Mouse (Mus musculus) liver, postnatal 0 days (tissue): ENCODE results near the gene Agbl1. TPM values are rescaled to one million over a fixed set of nuclear protein-coding genes. Genes with fewer than 3 reads are reported as not detected.
"Not testable (repeated sequence)": the region's sequence is repeated elsewhere in the genome, so short reads cannot be mapped to it uniquely, and the experiment has no call there.

Experiments used
- ATAC-seq: fragments of 200-750 bp; cut with Nextera tagmentation; 2 replicates; pipeline ENCODE4 v1.8.0; 2017; ENCODE audit warnings: mild to moderate bottlenecking, moderate library complexity
- DNase-seq: peaks from one replicate; pipeline ENCODE4 v3.0.0-alpha.2; 2016
- H3K27ac ChIP-seq: fragments of 300-500 bp; sonication (generic); 2 replicates; pipeline ENCODE4 v1.5.1; 2014; ENCODE audit warnings: antibody characterized with exemption, moderate library complexity, mild to moderate bottlenecking, low read depth
- H3K27me3 ChIP-seq: fragments of 300-500 bp; sonication (generic); 2 replicates; pipeline ENCODE4 v1.6.1; 2014; ENCODE audit warnings: low read length, control low read depth, mixed read lengths; ENCODE audit not compliant: insufficient read depth
- H3K36me3 ChIP-seq: fragments of 300-500 bp; sonication (generic); replicated peaks from 2 replicates; pipeline ENCODE4 v1.6.1; 2014; ENCODE audit warnings: mild to moderate bottlenecking, control low read depth, low read length, moderate library complexity, mixed read lengths; ENCODE audit not compliant: insufficient read depth
- H3K4me1 ChIP-seq: fragments of 300-500 bp; sonication (generic); 2 replicates; pipeline ENCODE4 v1.6.1; 2014; ENCODE audit warnings: antibody characterized with exemption, mild to moderate bottlenecking, control low read depth; ENCODE audit not compliant: insufficient read depth
- H3K4me2 ChIP-seq: fragments of 300-500 bp; sonication (generic); 2 replicates; pipeline ENCODE4 v1.6.1; 2014; ENCODE audit warnings: low read depth, mild to moderate bottlenecking, low read length, moderate library complexity, mixed read lengths
- H3K4me3 ChIP-seq: fragments of 300-500 bp; sonication (generic); 2 replicates; pipeline ENCODE4 v1.5.1; 2014; ENCODE audit warnings: low read depth, low read length
- H3K9ac ChIP-seq: fragments of 300-500 bp; sonication (generic); replicated peaks from 2 replicates; pipeline ENCODE4 v1.6.1; 2014; ENCODE audit warnings: mild to moderate bottlenecking, moderate library complexity
- H3K9me3 ChIP-seq: fragments of 300-500 bp; sonication (generic); 2 replicates; pipeline ENCODE4 v1.6.1; 2016; ENCODE audit warnings: mild to moderate bottlenecking, control low read depth, low read length, mixed read lengths
- CTCF ChIP-seq: sonication (generic); IDR thresholded peaks from 2 replicates; pipeline ENCODE4 v1.5.1; 2016; ENCODE audit warnings: antibody characterized with exemption, low read depth
- EP300 ChIP-seq: IDR thresholded peaks from 2 replicates; pipeline ENCODE4 v1.6.1; 2016; ENCODE audit warnings: antibody characterized with exemption, low read depth, mild to moderate bottlenecking
- WGBS: fragments of 180-500 bp; shearing (Covaris S2); extraction: QIAGEN DNeasy Blood & Tissue Kit; methylation state at CpG from one replicate; pipeline ENCODE4 v1.1.7; 2014; ENCODE audit not compliant: insufficient replicate concordance; 5-methylcytosine and 5-hydroxymethylcytosine counted together
- polyA plus RNA-seq: library from polyadenylated mRNA; unstranded; fragments of >200 nt; fragmentation: Nextera tagmentation; extraction: Ambion mirVana; gene quantifications from 2 replicates; pipeline ENCODE4 v1.2.1, GENCODE M21; 2015

Agbl1 gene
- polyA plus RNA-seq, 1 experiment from 2014 or later = 0.04 TPM

- TF ChIP-seq EP300 (no peak), CTCF (no peak)
- Histone ChIP-seq H3K27me3 (no peaks in the 10 kb centered on the region), H3K36me3 (no peaks in the 10 kb centered on the region), H3K4me3 (no peak overlapping the region), H3K9me3 (no peaks in the 10 kb centered on the region; the same call in 1 of the 2 replicates), H3K27ac (no peak overlapping the region), H3K4me2 (no peak overlapping the region), H3K9ac (no peak overlapping the region), H3K4me1 (no peaks in the 10 kb centered on the region)
- ATAC-seq = no peak
- no peak for DNase-seq
- WGBS = 43% methylated on average over 2 of the region's 2 CpGs
Observed at GRCm38 (mm10) chr7:76597812-76598211, 368.1 kb downstream of the Agbl1 start.

- ATAC-seq (no peak), DNase-seq (no peak)
- Histone ChIP-seq H3K9ac (no peak overlapping the region), H3K4me3 (no peak overlapping the region), H3K9me3 (no peaks in the 10 kb centered on the region; the same call in 1 of the 2 replicates), H3K4me1 (no peaks in the 10 kb centered on the region), H3K27ac (no peak overlapping the region), H3K36me3 (no peaks in the 10 kb centered on the region), H3K27me3 (no peaks in the 10 kb centered on the region), H3K4me2 (no peak overlapping the region)
- 67% methylated on average over 2 of the region's 2 CpGs for WGBS
- TF ChIP-seq CTCF = no peak
- TF ChIP-seq EP300 = no peak
Observed at GRCm38 (mm10) chr7:76600050-76600690, 370.5 kb downstream of the Agbl1 start.

- ATAC-seq (no peak), DNase-seq (no peak)
- Histone ChIP-seq H3K27ac (no peak overlapping the region), H3K27me3 (no peaks in the 10 kb centered on the region), H3K9me3 (no peaks in the 10 kb centered on the region), H3K4me2 (no peak overlapping the region), H3K36me3 (no peaks in the 10 kb centered on the region), H3K9ac (no peak overlapping the region), H3K4me3 (no peak overlapping the region), H3K4me1 (no peaks in the 10 kb centered on the region)
- no peak for TF ChIP-seq CTCF
- TF ChIP-seq EP300 = no peak
Observed at GRCm38 (mm10) chr7:76629528-76629927, 399.8 kb downstream of the Agbl1 start.

GRCm38 (mm10) chr7:76650984-76651383, 421.3 kb downstream of the Agbl1 start:
- no peak for DNase-seq
- WGBS = 74% methylated on average over 4 of the region's 4 CpGs
- no peak for ATAC-seq
- Histone ChIP-seq H3K27me3 (no peaks in the 10 kb centered on the region), H3K4me1 (no peaks in the 10 kb centered on the region), H3K27ac (no peak overlapping the region), H3K4me2 (no peak overlapping the region), H3K9me3 (no peaks in the 10 kb centered on the region), H3K9ac (no peak overlapping the region), H3K36me3 (no peaks in the 10 kb centered on the region), H3K4me3 (no peak overlapping the region)
- TF ChIP-seq CTCF (no peak), EP300 (no peak)

- H3K4me2 ChIP-seq = no peak overlapping the region
- DNase-seq (no peak), ATAC-seq (no peak)
- no peaks in the 10 kb centered on the region for H3K36me3 ChIP-seq
- no peak for TF ChIP-seq EP300
- TF ChIP-seq CTCF = no peak
- no peak overlapping the region for H3K27ac ChIP-seq
- WGBS = 59% methylated on average over 5 of the region's 5 CpGs
- no peak overlapping the region for H3K4me3 ChIP-seq
- no peaks in the 10 kb centered on the region for H3K27me3 ChIP-seq
- H3K9ac ChIP-seq = no peak overlapping the region
- H3K4me1 ChIP-seq = no peaks in the 10 kb centered on the region
- no peaks in the 10 kb centered on the region for H3K9me3 ChIP-seq
Observed at GRCm38 (mm10) chr7:76661072-76661471, 431.4 kb downstream of the Agbl1 start.

- no peak for TF ChIP-seq CTCF
- TF ChIP-seq EP300 = no peak
- Histone ChIP-seq H3K27ac (no peak overlapping the region), H3K4me2 (no peak overlapping the region), H3K36me3 (no peaks in the 10 kb centered on the region), H3K9ac (no peak overlapping the region), H3K4me1 (no peaks in the 10 kb centered on the region), H3K9me3 (no peaks in the 10 kb centered on the region), H3K27me3 (no peaks in the 10 kb centered on the region), H3K4me3 (no peak overlapping the region)
- 72% methylated on average over 3 of the region's 3 CpGs for WGBS
- ATAC-seq (no peak), DNase-seq (no peak)
Observed at GRCm38 (mm10) chr7:76674856-76675255, 445.2 kb downstream of the Agbl1 start.

GRCm38 (mm10) chr7:76701224-76701623, 471.5 kb downstream of the Agbl1 start:
- no peak overlapping the region for H3K4me2 ChIP-seq
- no peak for ATAC-seq
- DNase-seq = no peak
- H3K4me3 ChIP-seq = no peak overlapping the region
- H3K9ac ChIP-seq = no peak overlapping the region
- TF ChIP-seq EP300 = no peak
- TF ChIP-seq CTCF = no peak
- H3K27me3 ChIP-seq = no peaks in the 10 kb centered on the region
- WGBS = 64% methylated on average over 1 of the region's 1 CpGs
- H3K36me3 ChIP-seq = no peaks in the 10 kb centered on the region
- H3K4me1 ChIP-seq = no peaks in the 10 kb centered on the region
- H3K9me3 ChIP-seq = no peaks in the 10 kb centered on the region
- H3K27ac ChIP-seq = no peak overlapping the region

GRCm38 (mm10) chr7:76732220-76732619, 502.5 kb downstream of the Agbl1 start:
- not testable (repeated sequence) for H3K27ac ChIP-seq, H3K4me2 ChIP-seq, H3K27me3 ChIP-seq, DNase-seq, H3K36me3 ChIP-seq, H3K4me3 ChIP-seq, H3K9me3 ChIP-seq, H3K4me1 ChIP-seq, ATAC-seq, H3K9ac ChIP-seq
- WGBS = 72% methylated on average over 7 of the region's 7 CpGs
